Mouse (Mus musculus) heart, adult 2 months (tissue): ENCODE measurements around the gene 1700013G24Rik.

Experiments
- CTCF ChIP-seq: fragments of 200-600 bp; IDR thresholded peaks from 2 replicates; pipeline ENCODE4 v1.8.1; 2022; ENCODE audit warnings: antibody characterized with exemption, mild to moderate bottlenecking, moderate library complexity
- EP300 ChIP-seq: fragments of 200-500 bp; IDR thresholded peaks from 2 replicates; pipeline ENCODE4 v1.6.1; 2011; ENCODE audit warnings: low read depth, low read length, control low read depth; ENCODE audit not compliant: insufficient read depth
- POLR2A ChIP-seq: fragments of 200-500 bp; IDR thresholded peaks from 2 replicates; pipeline ENCODE4 v1.6.1; 2011; ENCODE audit warnings: mild to moderate bottlenecking, low read depth, low read length, control low read depth; ENCODE audit not compliant: insufficient read depth

DNA sequence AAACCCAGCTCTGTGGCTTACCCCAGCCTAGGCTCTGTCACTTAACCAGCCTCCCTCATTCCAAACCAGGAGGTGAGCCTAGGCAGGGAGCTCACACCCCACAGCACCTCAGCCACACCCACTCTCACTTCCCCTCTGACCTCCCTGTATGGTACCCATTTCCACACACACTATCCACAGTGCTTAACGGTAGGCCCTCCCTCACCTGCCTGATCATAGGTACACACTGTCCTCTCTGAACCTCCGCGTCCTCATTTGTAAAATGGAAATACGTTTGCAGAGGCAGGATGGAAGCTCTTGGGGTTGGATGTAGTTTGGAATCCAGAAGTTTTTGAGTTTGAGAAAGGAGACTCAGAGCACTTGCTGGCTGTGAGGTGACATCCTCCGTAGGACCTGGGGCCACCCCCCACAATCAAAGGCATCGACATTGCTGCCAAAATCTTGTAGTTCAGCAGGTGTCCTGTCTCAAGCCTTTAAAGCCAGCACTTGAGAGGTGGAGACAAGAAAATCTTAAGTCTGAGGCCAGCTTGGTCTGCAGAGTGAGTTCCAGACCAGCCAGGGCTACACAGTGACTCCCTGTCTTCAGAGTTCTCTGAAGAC lies 42.5 kb downstream of the 1700013G24Rik start:
- no peak for TF ChIP-seq CTCF
- TF ChIP-seq POLR2A: no peak
- no peak for TF ChIP-seq EP300
